Mouse (Mus musculus): ENCODE results near the gene Mrps5. TPM values are rescaled to one million over a fixed set of nuclear protein-coding genes. Genes with fewer than 3 reads are reported as not detected.

Gene Mrps5
- total and polyA plus RNA-seq, 3 experiments = 144 to 210 (median 188) TPM

DNA sequence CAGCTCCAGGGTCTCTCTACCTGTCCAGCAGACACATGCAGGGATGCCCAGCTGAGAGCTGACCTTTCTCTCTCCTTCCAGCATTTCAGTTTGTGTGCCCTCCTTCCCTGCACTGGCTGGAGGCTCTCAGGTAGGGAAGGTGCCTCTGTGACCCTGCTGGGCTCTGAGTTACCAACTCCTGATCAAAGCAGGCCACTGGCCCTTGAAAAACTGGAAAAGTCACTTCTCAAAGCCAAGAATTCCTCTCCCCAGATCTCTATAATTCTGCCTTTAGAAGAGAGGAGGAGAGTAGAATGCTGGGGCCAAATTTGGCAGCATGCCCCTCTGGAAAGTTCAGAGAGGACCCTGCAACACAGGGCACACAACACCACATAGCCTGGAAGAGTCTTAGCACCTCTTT lies 65.3 kb downstream of the Mrps5 start:
- no peak for DNase-seq (ENCODE audit: extremely low read depth)
- in situ Hi-C loops (cut with MboI; ENCODE audit: low pct_ligation_motif_present, low pct_unique_long_range_greater_than_20kb, low sequenced_read_pairs) = no loop called here
- dilution Hi-C loops (cut with MboI; ENCODE audit: extremely low pct_ligation_motif_present, extremely low pct_unique_long_range_greater_than_20kb, low sequenced_read_pairs) = no loop called here
- H3K79me2 ChIP-seq (replicated peaks; ENCODE audit: control insufficient read depth, extremely low read depth, insufficient read depth, poor library complexity, severe bottlenecking) = no peaks in the 10 kb centered on the region
- no peak overlapping the region for H3K9ac ChIP-seq (ENCODE audit: insufficient read depth, low read depth)
- H3K4me2 ChIP-seq (ENCODE audit: insufficient read depth, low read depth, poor library complexity, severe bottlenecking) = no peak overlapping the region
- peaks cover 72% of the 10 kb centered on the region for H3K27me3 ChIP-seq (replicated peaks)
- H3K36me3 ChIP-seq (replicated peaks in 1 of 2; ENCODE audit: control insufficient read depth in 1 of 2, insufficient read depth in 1 of 2, low read length in 1 of 2) = no peaks in the 10 kb centered on the region
- no peak for TF ChIP-seq ZNF384 (IDR thresholded peaks at IDR 0.05; ENCODE audit: low read depth, low read length)
- TF ChIP-seq POLR2A (IDR thresholded peaks at IDR 0.05; ENCODE audit: low read depth, low read length) = no peak
- TF ChIP-seq TBP (conservative IDR thresholded peaks at IDR 0.05; ENCODE audit: low read depth, low read length) = no peak
- TF ChIP-seq POLR2AphosphoS2 (IDR thresholded peaks at IDR 0.05; ENCODE audit: low read depth, low read length) = no peak
- no peak for TF ChIP-seq MAX (IDR thresholded peaks at IDR 0.05; ENCODE audit: low read length)
- no peak for TF ChIP-seq EP300 (IDR thresholded peaks at IDR 0.05; ENCODE audit: low read length)
- no peak for TF ChIP-seq HCFC1 (IDR thresholded peaks at IDR 0.05; ENCODE audit: low read depth, low read length)
- no peak for TF ChIP-seq ZC3H11A (IDR thresholded peaks at IDR 0.05; ENCODE audit: low read depth, low read length)
- TF ChIP-seq KAT2A (IDR thresholded peaks at IDR 0.05; ENCODE audit: insufficient replicate concordance, low read length) = no peak
- no peak for TF ChIP-seq E2F4 (IDR thresholded peaks at IDR 0.05; ENCODE audit: insufficient replicate concordance, low read depth, low read length)
- no peak for TF ChIP-seq JUND (conservative IDR thresholded peaks at IDR 0.05; ENCODE audit: low read depth, low read length)
- TF ChIP-seq BHLHE40 (IDR thresholded peaks at IDR 0.05; ENCODE audit: low read depth, low read length) = no peak
- no peak for TF ChIP-seq SIN3A (IDR thresholded peaks at IDR 0.05; ENCODE audit: low read length)
- TF ChIP-seq RCOR1 (conservative IDR thresholded peaks at IDR 0.05; ENCODE audit: low read depth, low read length) = no peak
- TF ChIP-seq NRF1 (IDR thresholded peaks at IDR 0.05; ENCODE audit: low read depth, low read length) = no peak
- no peaks in the 10 kb centered on the region; a peak in 1 of 4 replicates for H3K4me1 ChIP-seq (ENCODE audit: control insufficient read depth in 1 of 2, insufficient read depth in 2 of 2)
- H3K27ac ChIP-seq (ENCODE audit: insufficient read depth, low read depth) = no peak overlapping the region
- H3K9me3 ChIP-seq (replicated peaks; ENCODE audit: low read length) = peaks cover 2% of the 10 kb centered on the region
- H3K4me3 ChIP-seq (replicated peaks in 1 of 3; ENCODE audit: low read depth in 2 of 3, low read length in 2 of 3, poor library complexity in 1 of 3) = no peak overlapping the region

DNA sequence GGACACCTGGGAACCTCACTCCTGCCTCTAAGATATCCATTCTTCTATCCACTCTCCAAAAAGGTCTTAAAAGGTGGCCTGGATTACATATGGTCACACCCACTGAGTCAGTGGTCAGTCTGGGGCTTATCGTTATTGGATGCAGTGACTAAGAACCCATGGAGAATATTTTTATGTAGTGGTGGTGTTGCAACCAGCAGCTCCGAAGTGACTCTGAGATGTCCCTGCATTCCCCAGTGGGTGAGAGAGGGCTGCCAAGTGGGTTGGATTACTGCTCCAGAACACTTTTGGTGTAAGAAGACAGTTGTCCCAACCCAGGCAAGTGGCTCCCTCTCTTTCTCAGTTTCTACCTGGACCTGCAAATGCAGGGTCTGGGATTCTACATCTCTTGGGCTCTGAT lies 65.8 kb downstream of the Mrps5 start:
- Histone ChIP-seq H3K4me1 (ENCODE audit: control insufficient read depth in 1 of 2, insufficient read depth in 2 of 2) (no peaks in the 10 kb centered on the region; a peak in 1 of 4 replicates), H3K9ac (ENCODE audit: insufficient read depth, low read depth) (no peak overlapping the region), H3K27me3 (replicated peaks) (peaks cover 77% of the 10 kb centered on the region), H3K4me3 (replicated peaks in 1 of 3; ENCODE audit: low read depth in 2 of 3, low read length in 2 of 3, poor library complexity in 1 of 3) (no peak overlapping the region), H3K27ac (ENCODE audit: insufficient read depth, low read depth) (no peak overlapping the region), H3K9me3 (replicated peaks; ENCODE audit: low read length) (peaks cover 2% of the 10 kb centered on the region), H3K36me3 (replicated peaks in 1 of 2; ENCODE audit: control insufficient read depth in 1 of 2, insufficient read depth in 1 of 2, low read length in 1 of 2) (no peaks in the 10 kb centered on the region), H3K79me2 (replicated peaks; ENCODE audit: control insufficient read depth, extremely low read depth, insufficient read depth, poor library complexity, severe bottlenecking) (no peaks in the 10 kb centered on the region), H3K4me2 (ENCODE audit: insufficient read depth, low read depth, poor library complexity, severe bottlenecking) (no peak overlapping the region)
- no peak for TF ChIP-seq ZMIZ1 (IDR thresholded peaks at IDR 0.05; ENCODE audit: low read depth, low read length)
- TF ChIP-seq GABPA (IDR thresholded peaks at IDR 0.05; ENCODE audit: insufficient replicate concordance, low read depth, low read length) = no peak
- no peak for TF ChIP-seq ETS1 (conservative IDR thresholded peaks at IDR 0.05; ENCODE audit: low read depth, low read length)
- in situ Hi-C loops (cut with MboI; ENCODE audit: low pct_ligation_motif_present, low pct_unique_long_range_greater_than_20kb, low sequenced_read_pairs) (no loop called here), dilution Hi-C loops (cut with MboI; ENCODE audit: extremely low pct_ligation_motif_present, extremely low pct_unique_long_range_greater_than_20kb, low sequenced_read_pairs) (no loop called here)
- DNase-seq (ENCODE audit: extremely low read depth) = no peak
